Mouse (Mus musculus) ES-Bruce4 (cell line): ENCODE results near the gene Olfr975. TPM values are rescaled to one million over a fixed set of nuclear protein-coding genes. Genes with fewer than 3 reads are reported as not detected.

Experiments
- H3K27ac ChIP-seq: 2 replicates; pipeline ENCODE4 v1.5.1; 2012; ENCODE audit warnings: low read length, inconsistent platforms; ENCODE audit not compliant: insufficient read depth
- H3K27me3 ChIP-seq: 2 replicates; pipeline ENCODE4 v1.6.1; 2012; ENCODE audit warnings: mild to moderate bottlenecking, low read length, inconsistent platforms; ENCODE audit not compliant: control insufficient read depth, poor library complexity, insufficient read depth, severe bottlenecking
- H3K36me3 ChIP-seq: 2 replicates; pipeline ENCODE4 v1.6.1; 2012; ENCODE audit warnings: inconsistent platforms, mild to moderate bottlenecking, low read length, moderate library complexity; ENCODE audit not compliant: control insufficient read depth, poor library complexity, insufficient read depth, severe bottlenecking
- H3K4me1 ChIP-seq: one replicate; pipeline ENCODE4 v1.8.1; 2011; ENCODE audit warnings: low read length; ENCODE audit not compliant: control insufficient read depth, insufficient read depth
- H3K4me3 ChIP-seq: 2 replicates; pipeline ENCODE4 v1.5.1; 2011; ENCODE audit warnings: low read depth, mild to moderate bottlenecking, low read length
- H3K9ac ChIP-seq: 2 replicates; pipeline ENCODE4 v1.6.1; 2012; ENCODE audit warnings: low read depth, mild to moderate bottlenecking, inconsistent platforms; ENCODE audit not compliant: poor library complexity, severe bottlenecking
- H3K9me3 ChIP-seq: replicated peaks from 2 replicates; pipeline ENCODE4 v1.6.1; 2012; ENCODE audit warnings: mild to moderate bottlenecking, low read length, inconsistent platforms; ENCODE audit not compliant: control insufficient read depth, poor library complexity, insufficient read depth, severe bottlenecking
- CTCF ChIP-seq: IDR thresholded peaks from one replicate; pipeline ENCODE4 v1.8.1; 2011; ENCODE audit warnings: low read depth, low read length
- EP300 ChIP-seq: IDR thresholded peaks from 2 replicates; pipeline ENCODE4 v1.6.1; 2011; ENCODE audit warnings: low read depth, low read length; ENCODE audit not compliant: insufficient read depth
- POLR2A ChIP-seq: IDR thresholded peaks from one replicate; pipeline ENCODE4 v1.8.1; 2011; ENCODE audit warnings: low read length; ENCODE audit not compliant: insufficient read depth
- polyA plus RNA-seq: library from polyadenylated mRNA; stranded (reverse); fragments of >200 nt; gene quantifications from 2 replicates; pipeline ENCODE4 v1.2.4, GENCODE M21; 2011; ENCODE audit warnings: low read depth; ENCODE audit not compliant: missing spikeins, insufficient read depth, insufficient read length

Olfr975 gene
- polyA plus RNA-seq, 1 experiment = 0.36 TPM

GRCm38 (mm10) chr9:39909939-39910338, 41.9 kb downstream of the Olfr975 start:
- Histone ChIP-seq H3K9ac (no peak overlapping the region), H3K4me3 (no peak overlapping the region), H3K4me1 (no peaks in the 10 kb centered on the region), H3K36me3 (no peaks in the 10 kb centered on the region), H3K27ac (no peak overlapping the region), H3K9me3 (no peaks in the 10 kb centered on the region), H3K27me3 (no peaks in the 10 kb centered on the region)
- TF ChIP-seq EP300 = no peak
- no peak for TF ChIP-seq CTCF
- TF ChIP-seq POLR2A = no peak

- Histone ChIP-seq H3K9me3 (no peaks in the 10 kb centered on the region), H3K4me1 (no peaks in the 10 kb centered on the region), H3K27me3 (no peaks in the 10 kb centered on the region), H3K36me3 (no peaks in the 10 kb centered on the region), H3K4me3 (no peak within 1 kb of the TSS), H3K9ac (no peak within 1 kb of the TSS), H3K27ac (no peak within 1 kb of the TSS)
- TF ChIP-seq POLR2A = no peak
- TF ChIP-seq CTCF = no peak
- TF ChIP-seq EP300 = no peak
These were observed 44.8 kb downstream of the Olfr975 start, which contains the start of gene Olfr229 for GRCm38 (mm10) chr9:39907036-39907435. TSS of gene Olfr229 (plus strand) at chr9:39907336.

GRCm38 (mm10) chr9:39905106-39905505, 46.7 kb downstream of the Olfr975 start:
- no peak overlapping the region for H3K9ac ChIP-seq
- no peaks in the 10 kb centered on the region for H3K27me3 ChIP-seq

More at GRCm38 (mm10) chr9:39905106-39905505, 46.7 kb downstream of the Olfr975 start:
- Histone ChIP-seq H3K9me3 (no peaks in the 10 kb centered on the region), H3K4me1 (no peaks in the 10 kb centered on the region), H3K36me3 (no peaks in the 10 kb centered on the region), H3K4me3 (no peak overlapping the region), H3K27ac (no peak overlapping the region)
- TF ChIP-seq CTCF = no peak
- TF ChIP-seq EP300 = no peak
- no peak for TF ChIP-seq POLR2A

Other genes with a start within 250 kb of the Olfr975 start
- gene Olfr149, start 244.9 kb downstream of the Olfr975 start, polyA plus RNA-seq = not detected in 2 replicates
- not detected in 2 replicates for gene Olfr965, start 240.7 kb downstream of the Olfr975 start, polyA plus RNA-seq
- not detected in 2 replicates for gene Olfr150, start 221.1 kb downstream of the Olfr975 start, polyA plus RNA-seq
- not detected in 2 replicates for gene Olfr967, start 205.8 kb downstream of the Olfr975 start, polyA plus RNA-seq
- not detected in 2 replicates for gene Olfr968, start 168.8 kb downstream of the Olfr975 start, polyA plus RNA-seq
- not detected in 2 replicates for gene Olfr969, start 161.1 kb downstream of the Olfr975 start, polyA plus RNA-seq
- not detected in 2 replicates for gene Olfr970, start 143.2 kb downstream of the Olfr975 start, polyA plus RNA-seq
- gene Olfr971, start 115.2 kb downstream of the Olfr975 start, polyA plus RNA-seq = not detected in 2 replicates
- not detected in 2 replicates for gene Olfr972, start 85.6 kb downstream of the Olfr975 start, polyA plus RNA-seq
- gene Olfr229, start 44.7 kb downstream of the Olfr975 start, polyA plus RNA-seq = not detected in 2 replicates
- not detected in 2 replicates for gene Olfr974, start 14.5 kb downstream of the Olfr975 start, polyA plus RNA-seq
- 0.19 TPM in 1 of 2 replicates, not detected in the other for gene Olfr976, start 9.1 kb upstream of the Olfr975 start, polyA plus RNA-seq
- gene Olfr978, start 40.1 kb upstream of the Olfr975 start, polyA plus RNA-seq = not detected in 2 replicates
- not detected in 2 replicates for gene Olfr979, start 51.4 kb upstream of the Olfr975 start, polyA plus RNA-seq
- not detected in 2 replicates for gene Olfr980, start 57.5 kb upstream of the Olfr975 start, polyA plus RNA-seq
- gene Olfr981, start 69.4 kb upstream of the Olfr975 start, polyA plus RNA-seq = 0.15 TPM in 1 of 2 replicates, not detected in the other
- gene Olfr982, start 121.8 kb upstream of the Olfr975 start, polyA plus RNA-seq = not detected in 2 replicates
- gene Olfr983, start 141.5 kb upstream of the Olfr975 start, polyA plus RNA-seq = 0.16 and 0.21 TPM in 2 replicates
- gene Olfr984, start 162.2 kb upstream of the Olfr975 start, polyA plus RNA-seq = 0.42 and 0.43 TPM in 2 replicates
- gene Olfr985, start 178.1 kb upstream of the Olfr975 start, polyA plus RNA-seq = 0.64 and 0.87 TPM in 2 replicates
- gene Tmem225, start 196.1 kb upstream of the Olfr975 start, polyA plus RNA-seq = not detected in 2 replicates
- not detected in 2 replicates for gene Olfr986, start 228.9 kb upstream of the Olfr975 start, polyA plus RNA-seq
- gene Zfp202, start 240.3 kb upstream of the Olfr975 start, polyA plus RNA-seq = 2.5 and 2.6 TPM in 2 replicates